Mouse (Mus musculus): ENCODE data around the gene Pdgfc.

Gene Pdgfc

DNA sequence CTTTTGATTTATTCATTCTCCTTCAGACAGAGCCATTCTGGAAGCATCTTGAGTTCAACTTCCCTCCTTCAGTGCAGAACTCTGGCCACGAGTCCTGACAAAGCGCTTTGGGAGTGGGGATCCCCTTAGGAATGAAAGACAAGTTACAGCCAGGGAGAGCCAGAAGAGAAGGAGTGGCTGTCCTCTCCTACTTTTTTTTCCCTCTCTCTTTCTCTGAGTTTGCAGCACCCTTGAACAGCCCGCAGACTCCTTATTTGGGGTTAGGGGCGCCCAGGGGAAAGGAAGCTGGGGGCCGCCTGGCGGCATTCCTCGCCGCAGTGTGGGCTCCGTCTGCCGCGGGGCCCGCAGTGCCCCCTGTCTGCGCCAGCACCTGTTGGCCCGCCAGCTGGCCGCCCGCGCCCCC, at the start of gene Pdgfc:
TSS of gene Pdgfc (plus strand) at position 266 of the 403 bp plus-strand sequence.
- DNase-seq = no peak

- no peak for DNase-seq
These were observed 27.0 kb upstream of the Pdgfc start for GRCm38 (mm10) chr3:81009245-81009644.

DNA sequence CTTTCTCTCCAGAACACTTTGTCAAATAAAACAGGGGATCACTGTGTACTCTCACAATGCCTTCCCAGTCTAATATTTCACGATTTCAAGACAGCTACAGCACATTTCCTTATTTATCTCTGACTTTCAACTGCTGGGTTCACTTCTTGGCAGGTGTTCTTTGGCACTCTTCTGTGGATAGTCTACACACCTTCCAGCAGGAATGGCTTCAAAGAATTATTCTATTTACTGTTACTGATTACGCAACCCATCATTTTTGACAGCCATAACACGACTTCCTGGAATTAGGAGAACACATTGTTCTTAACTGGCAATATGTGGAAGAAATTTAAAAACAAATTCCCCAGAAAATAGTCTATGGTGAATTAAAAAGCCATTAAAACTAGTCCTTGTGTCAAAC, 26.3 kb upstream of the Pdgfc start:
- DNase-seq = no peak

DNA sequence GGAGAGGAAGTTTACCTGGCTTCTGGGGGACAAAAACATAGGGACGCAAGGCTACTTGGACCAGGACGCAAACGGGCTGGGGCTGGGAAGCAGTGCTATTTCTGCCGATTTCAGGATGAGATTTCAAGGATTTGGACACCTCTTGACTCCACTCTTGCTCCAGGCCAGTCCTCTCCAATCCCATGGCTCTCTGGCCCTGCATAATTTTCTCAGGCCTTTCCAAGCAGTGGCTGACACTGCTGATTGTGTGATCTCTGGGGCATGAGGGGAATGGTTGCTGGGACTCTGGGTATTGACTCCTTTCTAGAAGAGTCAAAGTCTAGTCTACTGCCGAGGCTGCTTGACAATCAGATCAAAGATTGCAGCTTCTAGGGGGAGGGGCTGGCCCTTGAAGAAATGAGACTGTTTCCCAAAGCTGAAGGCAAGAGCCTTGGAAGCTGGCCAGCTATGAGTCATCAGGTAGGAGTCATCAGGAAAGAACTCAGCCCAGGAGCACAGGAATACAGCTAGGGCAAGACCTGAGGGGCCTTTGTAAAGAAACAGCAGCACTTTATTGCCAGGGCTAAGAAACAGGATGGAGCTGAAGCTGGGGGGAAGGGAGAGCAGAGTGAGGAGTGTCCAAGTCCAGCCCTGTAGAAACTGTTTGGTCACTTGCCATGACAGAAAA, 18.7 kb upstream of the Pdgfc start:
- peak; percentile 84 to 85 for DNase-seq

DNA sequence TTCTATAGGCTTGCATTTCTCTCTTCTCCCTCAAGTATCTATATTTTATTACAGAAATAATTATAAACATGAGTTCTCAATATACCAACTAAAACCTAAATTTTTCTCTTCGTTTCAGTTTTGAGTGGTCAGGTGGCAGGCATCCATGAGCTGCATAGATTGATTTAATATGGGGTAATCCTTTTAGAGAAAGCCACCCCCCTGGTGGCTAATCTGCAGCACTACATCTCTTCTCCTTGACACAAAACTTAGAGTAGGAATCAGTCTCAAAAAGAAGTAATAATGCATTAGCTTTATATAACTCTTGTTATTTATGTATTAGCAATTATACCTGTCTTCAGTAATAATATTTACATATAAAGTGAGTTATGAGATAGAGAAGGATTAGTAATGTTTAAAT, 16.2 kb upstream of the Pdgfc start:
- no peak for DNase-seq

DNA sequence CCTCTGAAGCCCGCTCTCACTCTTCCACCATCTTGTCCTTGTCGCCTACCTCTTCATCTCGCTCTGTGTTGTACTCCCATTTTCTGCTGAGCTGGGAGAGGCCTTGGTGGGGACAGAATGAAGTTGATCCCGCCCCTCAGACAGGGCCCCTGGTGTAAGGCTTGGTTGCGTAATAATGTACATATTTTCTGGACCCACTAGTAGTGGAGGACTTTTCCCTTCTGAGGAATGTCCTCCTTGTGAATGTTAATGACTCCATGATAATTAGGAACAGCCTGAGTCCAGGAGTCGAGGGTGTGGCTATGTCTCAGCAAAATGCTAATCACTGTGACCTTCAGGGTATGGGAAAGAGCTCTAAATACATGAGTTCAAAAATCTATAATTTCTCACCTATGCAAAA, 14.4 kb upstream of the Pdgfc start:
- DNase-seq = peak in 1 of 2 experiments; percentile 28

DNA sequence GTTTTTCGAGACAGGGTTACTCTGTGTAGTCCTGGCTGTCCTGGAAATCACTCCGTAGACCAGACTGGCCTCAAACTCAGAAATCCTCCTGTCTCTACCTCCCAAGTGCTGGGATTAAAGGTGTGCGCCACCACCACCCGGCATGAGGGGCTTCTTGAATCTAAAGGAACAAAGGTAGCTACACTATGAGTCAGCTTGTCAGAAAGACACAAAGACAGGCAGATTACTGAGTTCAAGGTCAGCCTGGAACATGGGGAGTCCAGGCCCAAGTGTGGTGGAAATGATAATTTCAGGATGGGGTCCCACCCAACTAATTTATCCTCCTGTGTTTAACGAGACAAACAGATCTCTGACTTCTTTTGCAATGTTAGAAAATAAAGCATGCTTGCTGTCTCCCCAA, 13.9 kb upstream of the Pdgfc start:
- DNase-seq = no peak

- DNase-seq = no peak
These were observed 13.4 kb upstream of the Pdgfc start for GRCm38 (mm10) chr3:81022845-81023244.

- DNase-seq = no peak
These were observed 12.6 kb upstream of the Pdgfc start for GRCm38 (mm10) chr3:81023568-81023967.

- no peak for DNase-seq
These were observed 10.5 kb upstream of the Pdgfc start for GRCm38 (mm10) chr3:81025568-81026213.

DNA sequence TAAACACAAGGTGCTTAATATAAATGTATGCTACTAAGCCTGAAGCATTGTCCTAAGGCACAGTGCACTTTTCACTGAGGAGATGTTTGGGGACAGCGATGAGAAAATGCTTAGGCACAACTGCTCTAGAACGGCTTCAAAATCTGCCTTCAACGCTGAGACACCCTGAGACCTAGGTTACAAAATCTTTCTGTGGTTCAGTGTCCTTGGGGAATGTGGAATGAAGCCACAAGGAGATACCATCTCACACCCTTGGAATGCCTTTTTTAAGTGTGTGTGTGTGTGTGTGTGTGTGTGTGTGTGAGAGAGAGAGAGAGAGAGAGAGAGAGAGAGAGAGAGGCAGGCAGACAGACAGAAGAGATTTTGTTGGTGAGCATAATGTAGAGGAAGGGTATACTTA, 7.9 kb upstream of the Pdgfc start:
- no peak for DNase-seq

DNA sequence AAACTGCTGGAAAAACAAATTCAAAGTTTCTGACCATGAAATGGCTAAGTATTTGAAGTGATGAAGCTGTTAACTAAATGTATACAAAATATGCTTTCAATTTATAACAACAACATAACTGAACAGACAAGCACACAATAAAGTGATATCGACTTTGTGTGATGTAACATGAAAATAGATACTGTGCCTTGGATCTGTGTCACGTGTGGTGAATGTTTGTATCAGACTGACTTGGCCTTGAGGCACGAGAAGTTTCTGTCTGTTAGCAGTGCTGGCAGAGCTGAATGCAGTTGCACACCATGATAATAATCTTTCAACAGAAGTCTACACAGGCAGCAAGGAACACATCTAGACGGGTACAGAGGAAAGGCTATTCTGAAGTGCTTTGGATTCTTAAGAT, 6.9 kb upstream of the Pdgfc start:
- DNase-seq = no peak

- no peak for DNase-seq
These were observed 6.3 kb upstream of the Pdgfc start for GRCm38 (mm10) chr3:81029909-81030308.

DNA sequence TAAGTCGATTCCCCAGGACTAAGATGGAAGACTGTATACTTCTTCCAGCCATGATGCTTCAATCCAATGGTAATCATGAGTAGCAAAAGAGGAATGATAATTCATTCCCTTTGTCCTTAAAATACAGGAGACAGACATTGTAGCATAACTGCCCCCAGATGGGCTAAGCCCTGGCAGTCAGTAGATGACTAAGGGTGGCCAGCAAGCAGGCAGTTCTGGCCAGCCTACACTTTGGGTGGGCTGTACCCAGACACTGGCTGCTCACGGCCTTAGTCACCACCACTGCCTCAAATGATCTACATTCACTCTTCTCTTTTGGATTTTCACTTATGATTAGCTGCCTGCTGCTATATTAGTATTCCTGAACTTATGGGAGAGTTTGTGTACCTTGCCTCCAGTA, 5.9 kb upstream of the Pdgfc start:
- no peak for DNase-seq

GRCm38 (mm10) chr3:81032014-81032413, 4.2 kb upstream of the Pdgfc start:
- no peak for DNase-seq

GRCm38 (mm10) chr3:81034336-81035102, 1.7 kb upstream of the Pdgfc start:
- peak in 1 of 2 experiments; percentile 15 for DNase-seq

GRCm38 (mm10) chr3:81036554-81037311, 517 bp downstream of the Pdgfc start:
- DNase-seq = peak; percentile 58 to 81

- peak; percentile 67 to 84 for DNase-seq
These were observed 1.2 kb downstream of the Pdgfc start for GRCm38 (mm10) chr3:81037312-81037859.

- no peak for DNase-seq
These were observed 3.0 kb downstream of the Pdgfc start for GRCm38 (mm10) chr3:81039131-81039653.

DNA sequence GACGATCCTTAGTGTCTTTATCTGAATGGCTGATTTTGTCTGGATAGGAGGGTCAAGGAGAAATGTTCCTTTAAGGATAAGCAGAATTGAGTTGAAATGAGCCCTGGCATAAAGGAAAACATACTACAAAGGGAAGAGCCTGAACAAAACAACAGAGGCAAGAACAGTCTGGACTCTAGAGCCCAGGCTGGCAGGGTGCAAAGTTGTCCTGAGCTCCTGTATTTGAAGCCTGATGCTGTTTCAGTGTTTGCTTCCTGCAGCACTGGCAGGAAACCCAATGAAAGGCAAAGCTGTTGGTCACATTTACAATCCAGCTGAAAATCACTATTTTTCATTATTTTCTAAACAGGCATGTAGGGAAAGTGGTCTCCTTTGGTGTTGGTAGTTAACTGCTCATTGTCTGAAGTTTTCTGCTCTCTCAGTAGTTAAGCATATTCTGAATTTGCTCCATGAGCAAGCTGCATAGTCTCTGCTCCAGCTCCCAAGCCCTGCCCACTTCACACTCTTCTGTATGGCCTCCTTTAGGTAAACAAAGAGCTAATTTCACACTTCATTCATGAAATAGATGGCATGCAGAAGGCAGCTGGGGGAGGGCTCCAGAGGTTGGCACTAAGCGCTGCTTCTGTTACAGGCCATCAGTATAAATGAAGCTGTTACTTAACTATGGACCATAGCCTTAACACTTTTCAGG, 8.6 kb downstream of the Pdgfc start:
- no peak for DNase-seq

DNA sequence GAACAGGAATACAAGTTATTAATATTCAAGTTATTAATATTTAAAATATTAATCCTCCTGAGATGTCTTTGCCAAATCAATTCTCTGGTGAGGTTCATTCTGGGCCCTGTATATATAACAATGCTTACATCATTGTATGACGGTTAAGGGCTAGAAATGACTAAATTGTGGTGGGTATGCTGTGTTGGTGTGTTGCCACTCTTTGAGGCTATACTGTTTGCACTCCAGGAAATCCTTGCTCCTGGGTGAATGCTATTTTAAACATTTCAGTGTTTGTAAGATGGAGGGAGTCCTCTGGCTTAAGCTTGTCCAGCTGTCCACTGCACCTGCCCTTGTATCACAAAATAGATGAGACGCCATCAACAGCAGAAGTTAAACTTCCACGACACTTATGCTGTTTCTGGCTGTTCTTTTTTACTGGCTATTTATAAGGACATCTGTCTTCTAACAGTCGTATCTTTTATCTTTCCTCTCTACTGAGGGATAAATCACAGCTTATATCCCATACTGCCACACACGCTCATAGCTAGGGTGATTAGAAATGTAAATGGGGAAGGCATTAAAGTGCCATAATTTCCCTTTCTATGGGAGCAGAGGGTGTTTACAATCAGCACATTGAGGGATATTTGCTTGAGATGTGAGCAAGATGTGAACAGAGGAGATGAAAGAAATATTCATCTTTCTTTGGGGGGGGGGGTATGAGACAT, 9.3 kb downstream of the Pdgfc start:
- no peak for DNase-seq
